Mouse (Mus musculus) neutrophil, adult 5-6 weeks (primary cell): ENCODE results near the gene Xndc1. TPM values are rescaled to one million over a fixed set of nuclear protein-coding genes. Genes with fewer than 3 reads are reported as not detected.

Experiments used
- ATAC-seq: fragments of 151-379, 151-347 bp; 2 replicates; pipeline ENCODE4 v1.8.0; 2017; ENCODE audit warnings: mild to moderate bottlenecking, moderate TSS enrichment; ENCODE audit not compliant: insufficient number of reproducible peaks, poor library complexity, low FRiP score, severe bottlenecking; ENCODE audit errors: extremely low read depth
- total RNA-seq: library from RNA; stranded (forward); fragments of 200-1000 nt; gene quantifications from 2 replicates; pipeline ENCODE4 v1.2.3, GENCODE M21; 2017

The Xndc1 gene
- total RNA-seq, 1 experiment from 2014 or later: 40.2 TPM

- no peak for ATAC-seq
Measured at GRCm38 (mm10) chr7:102116579-102117331, 51.4 kb downstream of the Xndc1 start, which contains the start of gene Chrna10. Gene Chrna10, minus strand, starts transcription at chr7:102116828.

- ATAC-seq: no peak
Measured at GRCm38 (mm10) chr7:102117382-102117781, 52.1 kb downstream of the Xndc1 start.

- no peak for ATAC-seq
Measured at GRCm38 (mm10) chr7:102120326-102120725, 55.0 kb downstream of the Xndc1 start.

- ATAC-seq: no peak
Measured at GRCm38 (mm10) chr7:102132395-102132794, 67.1 kb downstream of the Xndc1 start.

Other genes starting within 250 kb of the Xndc1 start
- gene Phox2a, start 247.2 kb upstream of the Xndc1 start, total RNA-seq: not detected in 2 replicates
- 5.7 and 10.4 TPM in 2 replicates for gene Inppl1, start 227.3 kb upstream of the Xndc1 start, total RNA-seq
- gene Folr2, start 208.3 kb upstream of the Xndc1 start, total RNA-seq: not detected in 2 replicates
- 45.1 and 48.4 TPM in 2 replicates for gene Anapc15, start 201.8 kb upstream of the Xndc1 start, total RNA-seq
- 1.0 TPM in 1 of 2 replicates, not detected in the other for gene Folr1, start 194.7 kb upstream of the Xndc1 start, total RNA-seq
- gene Lamtor1, start 159.6 kb upstream of the Xndc1 start, total RNA-seq: 65.2 and 77.1 TPM in 2 replicates
- 0.49 TPM in 1 of 2 replicates, not detected in the other for gene Tomt, start 159.2 kb upstream of the Xndc1 start, total RNA-seq
- 0.93 and 3.2 TPM in 2 replicates for gene Lrrc51, start 131.6 kb upstream of the Xndc1 start, total RNA-seq
- 225 and 227 TPM in 2 replicates for gene Numa1, start 131.4 kb upstream of the Xndc1 start, total RNA-seq
- gene Il18bp, start 46.8 kb upstream of the Xndc1 start, total RNA-seq: 12.2 and 13.6 TPM in 2 replicates
- gene Rnf121, start within 50 bp of the Xndc1 start, total RNA-seq: 15.0 and 15.8 TPM in 2 replicates
- gene Xntrpc, start 202 bp downstream of the Xndc1 start, total RNA-seq: 0.47 and 3.4 TPM in 2 replicates
- gene Trpc2, start 17.6 kb downstream of the Xndc1 start, total RNA-seq: 0.49 and 2.0 TPM in 2 replicates
- not detected in 2 replicates for gene Art1, start 36.2 kb downstream of the Xndc1 start, total RNA-seq
- gene Art5, start 44.0 kb downstream of the Xndc1 start, total RNA-seq: 0.49 and 2.2 TPM in 2 replicates
- 0.35 TPM in 1 of 2 replicates, not detected in the other for gene Chrna10, start 51.3 kb downstream of the Xndc1 start, total RNA-seq
- 74.8 TPM in 2 replicates for gene Nup98, start 144.7 kb downstream of the Xndc1 start, total RNA-seq
- gene Pgap2, start 144.7 kb downstream of the Xndc1 start, total RNA-seq: 32.1 and 32.8 TPM in 2 replicates
- gene Rhog, start 190.5 kb downstream of the Xndc1 start, total RNA-seq: 118 and 127 TPM in 2 replicates
- gene Stim1, start 202.3 kb downstream of the Xndc1 start, total RNA-seq: 63.7 and 72.1 TPM in 2 replicates